Mouse (Mus musculus) megakaryocyte, embryonic 14.5 days (primary cell): ENCODE data around the gene Zswim9. TPM values are rescaled to one million over a fixed set of nuclear protein-coding genes. Genes with fewer than 3 reads are reported as not detected.
A peak's percentile ranks its signal among the peaks of the same experiment; 100 is the strongest.
"Not testable (repeated sequence)": the region's sequence is repeated elsewhere in the genome, so short reads cannot be mapped to it uniquely, and the experiment has no call there.

Source experiments
- H3K27me3 ChIP-seq: replicated peaks from 2 replicates; pipeline ENCODE3; 2012; ENCODE audit warnings: inconsistent platforms
- H3K36me3 ChIP-seq: replicated peaks from 2 replicates; pipeline ENCODE3; 2012; ENCODE audit warnings: low read length, inconsistent platforms, mixed read lengths
- H3K4me1 ChIP-seq: 2 replicates; pipeline ENCODE4 v1.6.1; 2012; ENCODE audit warnings: inconsistent platforms
- H3K4me3 ChIP-seq: replicated peaks from 2 replicates; pipeline ENCODE3; 2012; ENCODE audit warnings: moderate library complexity, mild to moderate bottlenecking, inconsistent platforms
- H3K9me3 ChIP-seq: 2 replicates; pipeline ENCODE4 v1.6.1; 2012; ENCODE audit warnings: inconsistent platforms
- FLI1 ChIP-seq: IDR thresholded peaks from 2 replicates; pipeline ENCODE4 v1.6.1; 2012; ENCODE audit warnings: low read length, inconsistent platforms, mixed read lengths
- GATA1 ChIP-seq: IDR thresholded peaks from 3 replicates; pipeline ENCODE4 v1.6.1; 2012; ENCODE audit warnings: mixed read lengths, low read length, inconsistent platforms, borderline replicate concordance
- polyA plus RNA-seq: library from polyadenylated mRNA; stranded (reverse); fragments of >175 nt; gene quantifications from 2 replicates; pipeline ENCODE4 v1.2.3, GENCODE M21; 2012; ENCODE audit warnings: low replicate concordance; ENCODE audit not compliant: insufficient read depth

The Zswim9 gene
- polyA plus RNA-seq, 1 experiment: 1.1 TPM

DNA sequence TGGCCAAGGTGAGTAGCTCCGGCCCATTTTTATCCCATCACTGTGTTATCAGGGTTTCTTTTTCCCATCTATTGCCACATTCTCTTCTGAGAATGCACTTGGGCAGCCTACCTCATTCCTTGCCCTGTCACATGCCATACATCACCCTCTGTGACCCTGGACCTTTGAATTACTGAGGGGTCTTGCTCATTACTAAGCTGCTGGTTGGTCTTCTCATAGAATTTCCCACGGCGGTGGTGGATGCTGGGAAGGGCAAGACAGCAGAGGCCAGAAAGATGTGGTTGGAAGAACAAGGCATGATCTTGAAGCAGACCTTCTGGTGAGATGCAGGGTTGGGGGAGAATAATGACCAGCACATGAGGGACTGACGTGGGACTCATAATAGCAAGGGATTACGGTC is 20.3 kb upstream of the Zswim9 start:
- peaks cover 85% of the 10 kb centered on the region for H3K36me3 ChIP-seq
- H3K9me3 ChIP-seq: no peaks in the 10 kb centered on the region
- no peak overlapping the region for H3K4me3 ChIP-seq
- H3K4me1 ChIP-seq: peaks cover 53% of the 10 kb centered on the region
- TF ChIP-seq GATA1 (no peak), FLI1 (no peak)
- H3K27me3 ChIP-seq: peaks cover 43% of the 10 kb centered on the region

DNA sequence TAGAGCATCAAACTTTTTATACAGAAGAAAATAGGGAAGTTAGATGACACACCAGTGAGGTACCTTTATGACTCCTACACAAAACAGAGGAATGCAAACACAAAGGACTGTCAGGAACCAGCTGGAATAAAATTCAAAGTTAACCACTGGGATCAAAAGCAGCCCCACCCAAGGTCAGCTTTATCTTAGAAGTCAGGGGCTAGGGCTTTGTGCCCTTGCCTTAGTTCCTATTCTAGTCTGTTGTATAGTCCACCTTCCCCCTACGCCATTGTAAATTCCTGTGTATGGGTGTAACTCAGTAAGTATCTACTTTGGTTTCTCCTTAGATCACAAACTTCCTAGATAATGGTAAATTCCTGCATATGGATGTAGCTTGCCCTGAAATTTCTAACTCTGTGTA is 19.1 kb upstream of the Zswim9 start:
- Histone ChIP-seq H3K36me3 (peaks cover 93% of the 10 kb centered on the region), H3K4me1 (peaks cover 45% of the 10 kb centered on the region), H3K27me3 (peaks cover 40% of the 10 kb centered on the region), H3K9me3 (no peaks in the 10 kb centered on the region), H3K4me3 (no peak overlapping the region)
- TF ChIP-seq GATA1 (no peak), FLI1 (no peak)

DNA sequence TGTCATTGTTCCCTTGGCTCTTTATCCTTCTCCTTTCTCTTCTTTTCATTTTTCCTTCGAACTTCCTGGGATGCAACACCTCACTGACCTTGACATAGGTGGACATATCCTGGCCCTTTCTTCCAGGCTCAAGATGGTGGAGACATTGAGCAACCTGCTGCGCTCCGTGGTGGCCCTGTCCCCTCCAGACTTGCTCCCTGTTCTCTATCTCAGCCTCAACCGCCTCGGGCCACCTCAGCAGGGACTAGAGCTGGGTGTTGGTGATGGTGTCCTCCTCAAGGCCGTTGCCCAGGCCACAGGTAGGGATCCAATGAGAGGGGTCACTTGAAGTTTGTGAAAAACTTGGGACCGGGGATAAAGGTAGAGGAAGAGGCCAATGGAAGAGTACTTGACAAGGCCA is 16.7 kb upstream of the Zswim9 start:
- TF ChIP-seq FLI1 (no peak), GATA1 (no peak)
- H3K36me3 ChIP-seq: peaks cover 97% of the 10 kb centered on the region
- H3K4me1 ChIP-seq: peaks cover 41% of the 10 kb centered on the region
- H3K4me3 ChIP-seq: no peak overlapping the region
- peaks cover 28% of the 10 kb centered on the region for H3K27me3 ChIP-seq
- H3K9me3 ChIP-seq: no peaks in the 10 kb centered on the region

DNA sequence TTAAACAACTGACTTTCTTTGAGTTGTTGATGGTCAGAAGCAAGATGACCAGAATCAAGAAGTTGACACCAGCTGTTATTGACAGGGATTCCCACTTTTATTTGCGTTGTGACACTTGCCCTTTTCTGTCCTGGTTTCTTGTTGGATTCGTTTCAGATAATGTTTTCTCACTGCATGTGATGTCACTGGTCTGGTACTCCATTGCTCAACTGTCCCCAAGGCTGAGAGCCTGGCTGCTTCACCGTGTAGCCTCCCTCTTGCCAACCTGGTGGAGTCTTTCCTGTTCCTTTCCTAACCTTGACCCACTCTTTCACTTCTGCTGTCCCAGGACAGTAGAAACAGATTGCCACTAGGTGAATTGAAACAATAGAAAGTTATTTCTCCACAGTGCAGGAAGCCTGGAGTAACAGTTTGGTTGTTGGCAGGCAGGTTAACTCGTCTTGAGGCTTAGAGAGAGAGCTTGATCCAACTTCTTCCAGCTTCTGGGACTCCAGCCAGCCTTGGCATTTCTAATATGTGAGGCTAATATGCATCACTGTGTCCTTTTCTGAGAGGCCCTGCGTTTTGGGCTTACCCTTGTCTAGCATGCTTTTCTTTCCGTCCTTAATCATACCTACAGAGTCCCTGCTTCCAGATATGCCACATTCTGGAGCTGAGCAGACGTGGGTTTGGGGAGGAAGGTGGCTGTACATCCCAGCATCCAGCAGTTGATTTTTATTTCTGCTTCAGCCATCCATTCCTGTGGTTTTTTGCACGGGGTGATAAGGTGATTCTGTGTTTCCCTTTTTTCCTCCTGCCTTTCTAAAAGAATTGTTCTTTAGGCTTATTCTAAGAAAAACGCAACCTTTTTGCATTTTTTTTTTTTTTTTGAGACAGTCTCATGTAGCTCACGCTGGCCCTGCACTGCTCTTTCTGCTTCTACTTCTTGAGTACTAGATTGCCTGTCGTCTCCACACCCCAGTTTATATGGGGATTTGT is 15.6 kb upstream of the Zswim9 start:
- TF ChIP-seq FLI1 (no peak), GATA1 (no peak)
- Histone ChIP-seq H3K4me1 (peaks cover 37% of the 10 kb centered on the region), H3K36me3 (peaks cover 96% of the 10 kb centered on the region), H3K27me3 (peaks cover 17% of the 10 kb centered on the region), H3K4me3 (no peak overlapping the region), H3K9me3 (no peaks in the 10 kb centered on the region)

DNA sequence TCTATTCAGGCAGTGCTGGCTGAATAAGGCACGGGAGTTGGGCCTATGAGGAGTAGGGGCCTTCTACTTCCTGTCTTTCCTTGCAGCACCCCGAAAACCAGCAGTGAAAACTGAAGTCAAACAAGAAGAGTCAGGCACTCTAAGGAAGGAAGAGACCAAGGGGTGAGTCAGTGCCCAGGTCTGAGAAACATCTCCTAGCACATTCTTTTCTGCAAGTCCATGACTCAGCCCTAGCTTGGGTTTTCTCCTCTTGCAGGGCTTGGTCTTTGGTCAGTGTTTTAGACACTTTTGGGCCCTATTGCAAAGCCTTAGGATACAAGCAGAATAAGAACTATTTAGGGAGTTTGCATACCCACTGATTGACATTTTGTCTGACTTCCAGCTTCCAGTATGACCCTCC is 12.8 kb upstream of the Zswim9 start:
- peaks cover 37% of the 10 kb centered on the region for H3K4me1 ChIP-seq
- no peak for TF ChIP-seq FLI1
- no peak for TF ChIP-seq GATA1
- peaks cover 96% of the 10 kb centered on the region for H3K36me3 ChIP-seq
- H3K4me3 ChIP-seq: no peak overlapping the region
- no peaks in the 10 kb centered on the region for H3K9me3 ChIP-seq
- H3K27me3 ChIP-seq: peaks cover 5% of the 10 kb centered on the region

DNA sequence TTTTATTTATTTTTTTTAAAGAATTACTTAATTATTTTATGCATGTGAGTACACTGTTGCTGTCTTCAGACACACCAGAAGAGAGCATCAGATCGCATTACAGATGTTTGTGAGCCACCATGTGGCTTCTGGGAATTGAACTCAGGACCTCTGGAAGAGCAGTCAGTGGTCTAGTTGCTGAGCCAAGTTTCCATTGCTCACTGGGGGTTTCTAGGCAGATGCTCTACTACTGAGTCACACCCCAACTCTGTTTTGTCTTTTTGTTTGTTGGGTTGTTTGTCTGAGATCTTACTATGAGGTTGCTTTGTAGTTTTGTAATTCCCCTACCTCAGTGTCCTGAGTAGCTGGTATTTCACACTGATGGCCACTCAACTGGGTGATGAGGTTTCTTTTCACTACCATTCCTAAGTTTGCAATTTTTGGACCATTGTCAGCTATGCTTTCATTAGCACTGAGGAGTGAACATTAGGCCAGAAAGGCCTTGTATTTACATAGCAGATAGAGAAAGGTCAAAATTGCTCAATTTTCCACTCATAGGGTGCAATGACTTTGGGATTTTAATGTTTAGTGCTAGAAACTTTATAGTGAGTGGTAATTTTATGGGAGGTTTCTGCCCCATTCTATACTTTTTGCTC is 11.6 kb upstream of the Zswim9 start:
- Histone ChIP-seq H3K36me3 (peaks cover 96% of the 10 kb centered on the region), H3K9me3 (no peaks in the 10 kb centered on the region), H3K27me3 (peaks cover 4% of the 10 kb centered on the region), H3K4me1 (peaks cover 33% of the 10 kb centered on the region), H3K4me3 (no peak overlapping the region)
- TF ChIP-seq GATA1 (no peak), FLI1 (no peak)

DNA sequence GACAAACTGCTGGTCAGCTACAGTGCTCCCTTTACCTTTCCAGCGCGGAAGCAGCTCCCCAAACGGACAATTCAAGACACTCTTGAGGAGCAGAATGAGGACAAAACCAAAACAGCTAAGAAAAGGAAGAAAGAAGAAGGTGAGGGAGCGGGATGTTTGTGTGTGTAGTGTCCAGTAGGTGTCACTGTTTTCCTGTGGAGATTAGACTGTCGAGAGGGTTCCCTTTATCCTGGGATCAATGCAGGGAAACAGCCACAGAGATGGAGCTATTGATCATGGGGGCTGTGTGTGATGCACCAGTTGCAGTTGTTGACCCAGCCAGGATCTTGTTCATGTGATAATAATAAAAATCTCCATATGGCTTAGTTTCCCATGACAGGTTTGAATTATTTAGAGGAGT is 10.1 kb upstream of the Zswim9 start:
- H3K27me3 ChIP-seq: no peaks in the 10 kb centered on the region
- peaks cover 18% of the 10 kb centered on the region for H3K4me1 ChIP-seq
- no peak for TF ChIP-seq FLI1
- no peak for TF ChIP-seq GATA1
- H3K4me3 ChIP-seq: no peak overlapping the region
- H3K9me3 ChIP-seq: no peaks in the 10 kb centered on the region
- peaks cover 96% of the 10 kb centered on the region for H3K36me3 ChIP-seq

DNA sequence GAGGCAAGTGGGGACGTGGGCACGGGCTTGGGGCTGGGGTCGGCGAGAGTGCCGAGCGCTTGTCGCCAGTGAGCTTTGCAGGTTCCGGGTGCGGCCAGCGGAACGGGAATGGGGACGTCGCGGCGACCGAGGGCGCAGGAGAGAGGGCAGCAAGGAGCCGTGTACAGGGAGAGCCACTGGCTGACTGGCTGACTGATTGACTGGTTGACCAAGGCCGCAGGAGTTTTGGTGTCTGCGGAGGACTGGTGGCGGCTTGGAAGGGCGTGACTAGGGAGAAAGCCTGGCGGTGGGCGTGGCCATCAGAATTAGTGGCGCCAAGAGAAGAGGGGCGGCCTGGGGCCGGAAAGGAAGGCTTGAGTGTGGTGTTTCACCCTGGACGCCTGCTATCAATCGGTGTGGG is 436 bp upstream of the Zswim9 start:
- H3K27me3 ChIP-seq, H3K9me3 ChIP-seq: not testable (repeated sequence)
- peaks cover 20% of the 10 kb centered on the region for H3K4me1 ChIP-seq
- peaks cover 56% of the 10 kb centered on the region for H3K36me3 ChIP-seq
- peak overlapping the region; percentile 99 for H3K4me3 ChIP-seq

DNA sequence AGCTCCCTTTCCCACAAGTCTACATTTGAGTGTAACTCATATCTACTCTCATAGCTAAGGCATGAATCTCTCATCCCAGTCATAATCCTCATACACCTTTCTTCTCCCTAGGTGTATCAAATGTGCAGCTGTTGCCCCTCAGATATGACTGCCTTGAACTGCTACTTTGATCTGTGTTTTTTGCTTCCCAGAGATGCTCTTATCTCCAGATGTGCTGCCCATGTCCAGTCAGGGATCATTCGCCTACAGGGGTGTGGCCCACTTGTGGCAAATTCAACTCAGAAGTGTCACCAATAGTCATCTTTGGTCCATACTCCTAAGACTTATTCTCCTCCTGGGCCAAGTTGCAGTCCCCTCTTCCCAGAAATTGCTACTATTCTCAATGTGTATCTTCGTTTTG is 688 bp downstream of the Zswim9 start:
- peaks cover 56% of the 10 kb centered on the region for H3K36me3 ChIP-seq
- TF ChIP-seq FLI1: no peak
- no peak for TF ChIP-seq GATA1
- H3K27me3 ChIP-seq: no peaks in the 10 kb centered on the region
- no peaks in the 10 kb centered on the region for H3K9me3 ChIP-seq
- peaks cover 20% of the 10 kb centered on the region for H3K4me1 ChIP-seq
- H3K4me3 ChIP-seq: peak overlapping the region; percentile 99

DNA sequence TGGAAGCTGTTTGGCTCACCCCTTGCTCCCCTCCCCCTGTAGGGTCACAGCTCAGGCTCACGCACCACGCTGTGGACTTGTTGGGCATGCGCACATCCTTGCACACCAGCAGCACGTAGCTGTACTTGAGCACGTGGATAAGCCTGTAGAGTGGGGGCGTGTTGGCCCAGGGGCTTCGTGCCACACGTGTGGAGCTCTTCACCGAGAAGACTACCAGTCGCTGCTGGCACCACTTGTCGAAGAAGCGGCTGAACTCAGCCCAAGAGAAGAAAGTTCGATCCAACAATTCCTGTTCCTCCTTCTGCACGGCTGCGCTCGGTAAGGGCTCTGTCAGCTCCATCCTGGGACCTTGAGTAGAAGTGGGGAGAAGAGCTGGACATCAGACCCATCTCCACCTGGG is 1.4 kb downstream of the Zswim9 start, which contains the start of gene Lig1:
Lig1 (plus strand) TSS at position 203 of the 400 bp plus-strand sequence.
- H3K4me3 ChIP-seq: peak within 1 kb of the TSS; percentile 99
- peaks cover 49% of the 10 kb centered on the region for H3K36me3 ChIP-seq
- no peaks in the 10 kb centered on the region for H3K27me3 ChIP-seq
- TF ChIP-seq GATA1: no peak
- no peak for TF ChIP-seq FLI1
- H3K4me1 ChIP-seq: peaks cover 20% of the 10 kb centered on the region
- no peaks in the 10 kb centered on the region for H3K9me3 ChIP-seq
